Mouse (Mus musculus) midbrain, embryonic 12.5 days (tissue): Measurements from ENCODE around the gene Bcan. TPM values are rescaled to one million over a fixed set of nuclear protein-coding genes. Genes with fewer than 3 reads are reported as not detected.

Experiments
- ATAC-seq: fragments of 200-750 bp; cut with Nextera tagmentation; 2 replicates; pipeline ENCODE4 v1.8.0; 2017; ENCODE audit warnings: low read depth, moderate TSS enrichment, moderate library complexity; ENCODE audit not compliant: low FRiP score
- H3K27ac ChIP-seq: fragments of 300-500 bp; sonication (generic); replicated peaks from 2 replicates; pipeline ENCODE4 v1.5.1; 2016; ENCODE audit warnings: mild to moderate bottlenecking
- H3K27me3 ChIP-seq: fragments of 300-500 bp; sonication (generic); 2 replicates; pipeline ENCODE4 v1.6.1; 2016; ENCODE audit warnings: mild to moderate bottlenecking
- H3K36me3 ChIP-seq: fragments of 300-500 bp; sonication (generic); 2 replicates; pipeline ENCODE4 v1.6.1; 2016
- H3K4me1 ChIP-seq: fragments of 300-500 bp; sonication (generic); 2 replicates; pipeline ENCODE4 v1.6.1; 2016
- H3K4me2 ChIP-seq: fragments of 300-500 bp; sonication (generic); replicated peaks from 2 replicates; pipeline ENCODE4 v1.6.1; 2016; ENCODE audit warnings: mild to moderate bottlenecking, moderate library complexity
- H3K4me3 ChIP-seq: fragments of 300-500 bp; sonication (generic); 2 replicates; pipeline ENCODE4 v1.5.1; 2016; ENCODE audit warnings: mild to moderate bottlenecking
- H3K9ac ChIP-seq: fragments of 300-500 bp; sonication (generic); replicated peaks from 2 replicates; pipeline ENCODE4 v1.6.1; 2016; ENCODE audit warnings: mild to moderate bottlenecking, moderate library complexity
- H3K9me3 ChIP-seq: fragments of 300-500 bp; sonication (generic); 2 replicates; pipeline ENCODE4 v1.6.1; 2016; ENCODE audit warnings: mild to moderate bottlenecking
- WGBS: fragments of 180-500 bp; shearing (Covaris S2); methylation state at CpG from one replicate; pipeline ENCODE4 v1.1.7; 2016; 5-methylcytosine and 5-hydroxymethylcytosine counted together
- polyA plus RNA-seq: library from polyadenylated mRNA; unstranded; fragments of >200 nt; fragmentation: Nextera tagmentation; extraction: Ambion mirVana; gene quantifications from 2 replicates; pipeline ENCODE4 v1.2.1, GENCODE M21; 2016

The Bcan gene
- polyA plus RNA-seq, 1 experiment from 2014 or later = 0.63 TPM

GRCm38 (mm10) chr3:88010634-88011265 is 10.7 kb upstream of the Bcan start:
- no peak overlapping the region for H3K4me3 ChIP-seq
- no peak overlapping the region for H3K27ac ChIP-seq
- H3K27me3 ChIP-seq = peaks cover 18% of the 10 kb centered on the region; the same call in 1 of the 2 replicates
- H3K36me3 ChIP-seq = no peaks in the 10 kb centered on the region
- H3K9ac ChIP-seq = no peak overlapping the region
- no peak overlapping the region for H3K4me2 ChIP-seq
- WGBS = 8% methylated on average over 6 of the region's 6 CpGs
- H3K9me3 ChIP-seq = peaks cover 5% of the 10 kb centered on the region
- ATAC-seq = no peak
- no peaks in the 10 kb centered on the region for H3K4me1 ChIP-seq

GRCm38 (mm10) chr3:88005822-88006786 is 6.1 kb upstream of the Bcan start:
- no peaks in the 10 kb centered on the region for H3K36me3 ChIP-seq
- H3K9ac ChIP-seq = no peak overlapping the region
- H3K27ac ChIP-seq = no peak overlapping the region
- peaks cover 48% of the 10 kb centered on the region for H3K27me3 ChIP-seq
- peaks cover 6% of the 10 kb centered on the region; the same call in 1 of the 2 replicates for H3K4me1 ChIP-seq
- peaks cover 5% of the 10 kb centered on the region for H3K9me3 ChIP-seq
- ATAC-seq = no peak
- no peak overlapping the region for H3K4me2 ChIP-seq
- WGBS = 77% methylated on average over 18 of the region's 18 CpGs
- no peak overlapping the region for H3K4me3 ChIP-seq

DNA sequence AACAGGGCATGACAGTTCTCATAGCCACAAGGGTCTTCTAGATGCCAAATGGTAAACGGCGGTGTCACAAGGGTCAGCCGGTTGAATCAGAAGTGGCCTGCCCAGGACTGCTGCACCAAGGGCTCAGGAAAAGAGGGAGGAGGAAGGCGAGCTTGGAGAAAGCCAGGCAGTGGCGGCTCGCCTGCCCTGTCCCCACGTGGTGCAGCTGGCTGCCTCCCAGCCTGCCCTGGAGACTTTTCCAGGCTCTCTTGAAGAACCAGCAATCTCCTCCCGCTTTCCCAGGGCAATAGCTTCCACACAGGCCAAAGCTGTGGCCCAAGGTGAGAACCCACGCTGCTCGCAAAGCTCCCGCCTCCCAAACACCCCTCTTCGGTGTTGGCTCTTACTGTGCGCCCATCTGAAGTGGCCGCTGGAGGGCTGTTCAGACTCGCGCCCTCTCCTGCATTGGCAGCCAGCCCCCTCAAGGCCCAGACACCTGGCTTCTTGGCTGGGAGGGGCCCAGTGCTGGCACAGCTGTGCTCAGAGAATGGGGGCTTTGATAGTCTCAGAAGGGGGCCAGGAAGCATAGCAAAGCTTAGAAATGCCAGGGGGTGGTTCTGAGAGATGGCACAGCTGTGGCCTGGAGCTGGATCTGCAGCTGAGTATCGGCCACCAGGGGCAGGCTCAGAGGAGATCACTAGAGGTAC is 2.4 kb upstream of the Bcan start:
- Histone ChIP-seq H3K4me3 (no peak overlapping the region), H3K9ac (no peak overlapping the region), H3K9me3 (peaks cover 5% of the 10 kb centered on the region), H3K4me1 (peaks cover 24% of the 10 kb centered on the region), H3K4me2 (no peak overlapping the region), H3K27ac (no peak overlapping the region), H3K27me3 (peaks cover 74% of the 10 kb centered on the region), H3K36me3 (no peaks in the 10 kb centered on the region)
- ATAC-seq = no peak
- WGBS = 2% methylated on average over 17 of the region's 17 CpGs

GRCm38 (mm10) chr3:88000816-88001595 is 976 bp upstream of the Bcan start:
- no peak overlapping the region for H3K27ac ChIP-seq
- peak overlapping the region; percentile 47 for H3K4me3 ChIP-seq
- H3K36me3 ChIP-seq = no peaks in the 10 kb centered on the region
- H3K27me3 ChIP-seq = peaks cover 88% of the 10 kb centered on the region
- peak overlapping the region; percentile 68 for H3K4me2 ChIP-seq
- ATAC-seq = no peak
- H3K4me1 ChIP-seq = peaks cover 37% of the 10 kb centered on the region
- no peak overlapping the region for H3K9ac ChIP-seq
- H3K9me3 ChIP-seq = peaks cover 2% of the 10 kb centered on the region; the same call in 1 of the 2 replicates
- WGBS = 17% methylated on average over 11 of the region's 11 CpGs

DNA sequence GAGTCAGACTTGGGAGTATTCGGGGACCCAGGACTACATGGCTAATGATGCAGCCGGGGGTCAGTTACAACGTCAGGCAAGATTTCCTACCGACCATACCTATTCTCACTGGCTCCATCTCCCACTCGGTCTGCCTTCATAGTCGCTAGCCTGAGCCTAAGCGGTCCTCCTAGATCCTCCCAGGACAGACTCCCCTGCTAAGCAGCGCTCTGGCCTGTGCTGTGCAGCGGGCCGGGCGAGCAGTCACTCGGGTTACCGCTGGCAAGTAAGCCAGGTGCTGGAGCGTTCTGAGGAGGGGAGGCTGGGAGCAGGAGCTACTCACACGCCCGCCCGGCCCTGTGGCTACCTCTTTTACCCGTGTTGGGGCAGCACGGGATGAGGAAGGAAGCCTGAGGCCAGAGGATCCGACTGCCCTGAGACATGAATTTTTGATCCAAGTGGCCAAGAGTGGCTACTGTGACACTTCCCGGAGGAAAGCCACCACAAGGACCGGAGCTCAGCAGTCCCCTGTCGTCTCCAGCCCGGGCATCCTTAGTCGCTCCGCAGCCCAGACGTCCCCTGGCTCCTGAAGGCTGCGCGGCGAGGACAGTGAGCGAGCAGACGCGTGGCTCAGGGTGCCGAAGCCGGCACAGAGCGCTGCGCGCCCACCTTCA is 661 bp downstream of the Bcan start:
- Histone ChIP-seq H3K36me3 (no peaks in the 10 kb centered on the region), H3K4me2 (peak overlapping the region; percentile 68), H3K9ac (0 out of 2 replicates have a peak overlapping the region, but pooled peaks have one; percentile 37), H3K27me3 (peaks cover 97% of the 10 kb centered on the region), H3K4me1 (peaks cover 41% of the 10 kb centered on the region), H3K9me3 (no peaks in the 10 kb centered on the region), H3K27ac (no peak overlapping the region), H3K4me3 (peak overlapping the region; percentile 47)
- under 1% methylated on average over 38 of the region's 38 CpGs for WGBS
- no peak for ATAC-seq

GRCm38 (mm10) chr3:87998747-87999146 is 1.3 kb downstream of the Bcan start:
- no peaks in the 10 kb centered on the region for H3K9me3 ChIP-seq
- no peak overlapping the region for H3K4me3 ChIP-seq
- H3K4me2 ChIP-seq = no peak overlapping the region
- 0% methylated on average over 6 of the region's 7 CpGs for WGBS
- H3K4me1 ChIP-seq = peaks cover 41% of the 10 kb centered on the region
- no peak overlapping the region for H3K27ac ChIP-seq
- no peak overlapping the region for H3K9ac ChIP-seq
- no peaks in the 10 kb centered on the region for H3K36me3 ChIP-seq
- peaks cover 100% of the 10 kb centered on the region for H3K27me3 ChIP-seq
- ATAC-seq = no peak

DNA sequence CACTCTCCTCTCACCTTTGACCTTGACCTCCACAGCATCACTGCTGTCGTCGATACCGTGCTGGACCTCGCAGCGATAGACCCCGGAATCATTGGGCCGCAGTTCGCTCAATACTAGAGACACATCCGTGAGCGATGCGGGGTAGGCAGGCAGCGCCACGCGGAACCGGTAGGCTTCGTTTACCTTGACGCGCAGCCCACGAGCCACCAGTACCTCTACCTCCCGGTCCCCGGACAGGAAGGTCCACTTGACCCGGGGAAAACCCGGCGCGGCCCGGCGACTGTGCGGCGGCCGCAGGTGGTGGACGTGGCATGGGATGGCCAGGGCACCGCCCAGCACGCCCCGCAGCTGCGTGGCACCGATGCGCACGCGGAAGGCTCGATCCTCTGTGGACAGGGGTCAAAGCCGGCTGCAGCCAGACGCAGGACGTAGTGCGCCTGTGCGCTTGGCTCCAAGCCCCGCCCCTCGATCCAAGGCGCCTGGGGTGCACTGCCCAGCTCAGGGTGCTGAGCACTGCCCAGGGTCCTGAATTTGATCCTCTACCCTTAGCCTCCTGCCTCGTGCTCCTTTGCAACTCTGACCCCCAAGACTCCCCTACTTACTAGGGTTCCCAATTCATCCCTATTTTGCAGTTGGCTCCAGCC is 2.9 kb downstream of the Bcan start:
- ATAC-seq = no peak
- Histone ChIP-seq H3K4me3 (peak overlapping the region; percentile 43), H3K27me3 (peaks cover 100% of the 10 kb centered on the region), H3K9me3 (no peaks in the 10 kb centered on the region), H3K36me3 (no peaks in the 10 kb centered on the region), H3K9ac (peak overlapping the region; percentile 39; the same call in 1 of the 2 replicates), H3K4me2 (peak overlapping the region; percentile 59), H3K27ac (no peak overlapping the region), H3K4me1 (peaks cover 35% of the 10 kb centered on the region)
- WGBS = under 1% methylated on average over 49 of the region's 49 CpGs

- Histone ChIP-seq H3K4me3 (peak overlapping the region; percentile 43; the same call in 1 of the 2 replicates), H3K9ac (0 out of 2 replicates have a peak overlapping the region, but pooled peaks have one; percentile 39), H3K4me1 (peaks cover 35% of the 10 kb centered on the region), H3K27ac (no peak overlapping the region), H3K27me3 (peaks cover 100% of the 10 kb centered on the region), H3K4me2 (peak overlapping the region; percentile 59), H3K9me3 (no peaks in the 10 kb centered on the region), H3K36me3 (no peaks in the 10 kb centered on the region)
- ATAC-seq = no peak
- WGBS = under 1% methylated on average over 15 of the region's 15 CpGs
Measured at GRCm38 (mm10) chr3:87996401-87996800, 3.6 kb downstream of the Bcan start.

GRCm38 (mm10) chr3:87995331-87995730 is 4.7 kb downstream of the Bcan start:
- 26% methylated on average over 11 of the region's 11 CpGs for WGBS
- ATAC-seq = no peak

GRCm38 (mm10) chr3:87993436-87993835 is 6.6 kb downstream of the Bcan start:
- no peaks in the 10 kb centered on the region for H3K9me3 ChIP-seq
- peaks cover 99% of the 10 kb centered on the region for H3K27me3 ChIP-seq
- H3K4me1 ChIP-seq = peaks cover 21% of the 10 kb centered on the region
- no peak overlapping the region for H3K9ac ChIP-seq
- H3K4me3 ChIP-seq = no peak overlapping the region
- no peak for ATAC-seq
- no peaks in the 10 kb centered on the region for H3K36me3 ChIP-seq
- 0% methylated on average over 5 of the region's 6 CpGs for WGBS
- no peak overlapping the region for H3K4me2 ChIP-seq
- no peak overlapping the region for H3K27ac ChIP-seq

More at GRCm38 (mm10) chr3:87995331-87995730, 4.7 kb downstream of the Bcan start:
- no peaks in the 10 kb centered on the region for H3K36me3 ChIP-seq
- no peak overlapping the region for H3K9ac ChIP-seq
- no peak overlapping the region for H3K4me3 ChIP-seq
- H3K9me3 ChIP-seq = no peaks in the 10 kb centered on the region
- H3K4me2 ChIP-seq = no peak overlapping the region
- no peak overlapping the region for H3K27ac ChIP-seq
- peaks cover 99% of the 10 kb centered on the region for H3K27me3 ChIP-seq
- peaks cover 30% of the 10 kb centered on the region for H3K4me1 ChIP-seq
